Mouse (Mus musculus) forebrain, embryonic 14.5 days (tissue): ENCODE results near the gene Tmem120b. TPM values are rescaled to one million over a fixed set of nuclear protein-coding genes. Genes with fewer than 3 reads are reported as not detected.

Experiments used
- ATAC-seq: fragments of 200-750 bp; cut with Nextera tagmentation; 2 replicates; pipeline ENCODE4 v1.8.0; 2017; ENCODE audit warnings: mild to moderate bottlenecking, moderate library complexity
- DNase-seq: peaks from one replicate; pipeline ENCODE4 v3.0.0-alpha.2; 2015; ENCODE audit warnings: low spot score
- H3K27ac ChIP-seq: fragments of 300-500 bp; sonication (generic); 2 replicates; pipeline ENCODE4 v1.5.1; 2014; ENCODE audit warnings: low read depth, mild to moderate bottlenecking, control low read depth, low read length, moderate library complexity
- H3K27me3 ChIP-seq: fragments of 300-500 bp; sonication (generic); replicated peaks from 2 replicates; pipeline ENCODE4 v1.6.1; 2014; ENCODE audit warnings: low read length, control low read depth, mixed read lengths; ENCODE audit not compliant: control insufficient read depth, insufficient read depth
- H3K36me3 ChIP-seq: fragments of 300-500 bp; sonication (generic); 2 replicates; pipeline ENCODE4 v1.6.1; 2014; ENCODE audit warnings: low read length, control low read depth; ENCODE audit not compliant: control insufficient read depth, insufficient read depth
- H3K4me1 ChIP-seq: fragments of 300-500 bp; sonication (generic); 2 replicates; pipeline ENCODE4 v1.6.1; 2014; ENCODE audit warnings: antibody characterized with exemption, low read length, control low read depth; ENCODE audit not compliant: control insufficient read depth, insufficient read depth
- H3K4me2 ChIP-seq: fragments of 300-500 bp; sonication (generic); 2 replicates; pipeline ENCODE4 v1.6.1; 2014; ENCODE audit warnings: mild to moderate bottlenecking, control low read depth, low read length
- H3K4me3 ChIP-seq: fragments of 300-500 bp; sonication (generic); 2 replicates; pipeline ENCODE4 v1.5.1; 2014; ENCODE audit warnings: low read depth, low read length, control low read depth
- H3K9ac ChIP-seq: fragments of 300-500 bp; sonication (generic); 2 replicates; pipeline ENCODE4 v1.6.1; 2014; ENCODE audit warnings: mild to moderate bottlenecking, low read length, control low read depth, moderate library complexity
- H3K9me3 ChIP-seq: fragments of 300-500 bp; sonication (generic); replicated peaks from 2 replicates; pipeline ENCODE4 v1.6.1; 2016; ENCODE audit warnings: low read length, control low read depth, mixed read lengths; ENCODE audit not compliant: control insufficient read depth
- WGBS: fragments of 180-500 bp; shearing (Covaris S2); extraction: QIAGEN DNeasy Blood & Tissue Kit; methylation state at CpG from one replicate; pipeline ENCODE4 v1.1.7; 2014; 5-methylcytosine and 5-hydroxymethylcytosine counted together
- polyA plus RNA-seq: library from polyadenylated mRNA; unstranded; fragments of >200 nt; fragmentation: Nextera tagmentation; extraction: Ambion mirVana; gene quantifications from 2 replicates; pipeline ENCODE4 v1.2.1, GENCODE M21; 2014

Tmem120b gene
- polyA plus RNA-seq, 1 experiment from 2014 or later = 8.1 TPM

DNA sequence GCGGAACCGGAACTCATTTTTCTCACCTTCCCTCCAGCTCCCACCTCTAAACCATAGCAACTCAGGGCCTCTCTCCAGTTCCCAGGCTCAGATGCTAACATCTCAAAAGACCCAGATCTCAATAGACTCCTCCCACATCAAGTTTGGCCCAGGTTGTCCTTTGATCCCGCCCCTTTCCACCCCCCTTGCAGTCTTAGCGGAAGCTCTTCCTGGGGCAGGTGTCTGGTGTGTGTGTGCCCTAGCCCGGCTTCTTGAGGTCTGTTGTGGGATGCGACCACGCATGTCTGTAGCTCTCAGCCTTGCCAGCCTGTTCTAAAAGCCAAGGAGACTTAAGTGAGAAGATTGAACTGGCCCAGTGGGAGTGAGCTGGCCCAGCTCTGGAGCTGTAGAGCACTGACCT lies 82.4 kb downstream of the Tmem120b start:
- H3K4me1 ChIP-seq = peaks cover 24% of the 10 kb centered on the region
- peak overlapping the region; percentile 31 for H3K4me3 ChIP-seq
- ATAC-seq (no peak), DNase-seq (no peak)
- 62% methylated on average over 7 of the region's 7 CpGs for WGBS
- H3K9me3 ChIP-seq = no peaks in the 10 kb centered on the region
- no peak overlapping the region for H3K27ac ChIP-seq
- peaks cover 84% of the 10 kb centered on the region for H3K36me3 ChIP-seq
- H3K9ac ChIP-seq = peak overlapping the region; percentile 48
- H3K4me2 ChIP-seq = peak overlapping the region; percentile 60
- no peaks in the 10 kb centered on the region for H3K27me3 ChIP-seq

DNA sequence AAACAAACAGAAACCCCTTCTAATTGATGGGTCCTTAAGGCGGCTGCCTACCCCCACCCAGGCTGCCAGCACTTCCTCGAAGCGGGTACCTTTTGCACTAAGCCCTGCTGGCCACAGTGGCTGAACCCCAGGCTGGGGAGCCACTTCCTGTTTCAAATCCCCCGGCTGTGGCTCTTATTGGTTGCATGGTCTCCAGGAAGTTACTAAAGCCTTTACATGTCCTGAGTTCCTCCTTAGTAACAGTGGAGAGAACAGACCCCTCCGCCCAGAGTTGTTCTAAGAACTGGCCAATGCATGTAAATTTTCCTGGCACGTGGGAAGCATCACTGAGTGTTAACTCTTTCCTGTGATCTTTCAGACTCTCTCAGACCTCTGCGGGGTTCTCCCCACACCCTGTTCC lies 82.9 kb downstream of the Tmem120b start:
- no peak overlapping the region for H3K27ac ChIP-seq

DNA sequence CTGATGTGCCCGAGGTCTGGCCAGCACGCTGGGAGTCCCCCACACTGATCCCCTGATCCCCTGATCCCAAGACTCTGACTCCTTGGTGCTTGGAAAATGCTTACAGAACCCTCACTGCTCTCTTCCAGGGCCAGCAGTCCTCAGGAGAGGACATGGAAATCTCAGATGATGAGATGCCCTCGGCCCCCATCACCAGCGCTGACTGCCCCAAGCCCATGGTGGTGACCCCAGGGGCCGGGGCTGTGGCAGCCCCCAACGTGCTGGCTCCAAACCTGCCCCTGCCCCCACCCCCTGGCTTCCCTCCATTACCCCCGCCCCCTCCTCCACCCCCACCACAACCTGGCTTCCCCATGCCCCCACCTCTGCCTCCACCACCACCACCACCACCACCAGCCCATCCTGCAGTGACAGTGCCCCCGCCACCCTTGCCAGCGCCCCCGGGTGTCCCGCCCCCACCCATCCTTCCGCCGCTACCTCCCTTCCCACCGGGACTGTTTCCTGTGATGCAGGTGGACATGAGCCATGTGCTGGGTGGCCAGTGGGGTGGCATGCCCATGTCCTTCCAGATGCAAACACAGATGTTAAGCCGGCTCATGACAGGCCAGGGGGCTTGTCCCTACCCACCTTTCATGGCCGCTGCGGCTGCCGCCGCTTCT lies 83.6 kb downstream of the Tmem120b start:
- no peak overlapping the region for H3K27ac ChIP-seq
- peaks cover 84% of the 10 kb centered on the region for H3K36me3 ChIP-seq
- H3K27me3 ChIP-seq = no peaks in the 10 kb centered on the region
- ATAC-seq (no peak), DNase-seq (no peak)
- peak overlapping the region; percentile 17; the same call in 1 of the 2 replicates for H3K9ac ChIP-seq
- 94% methylated on average over 19 of the region's 19 CpGs for WGBS
- H3K4me1 ChIP-seq = peaks cover 20% of the 10 kb centered on the region
- no peak overlapping the region for H3K4me3 ChIP-seq
- no peak overlapping the region for H3K4me2 ChIP-seq
- H3K9me3 ChIP-seq = no peaks in the 10 kb centered on the region

More for the DNA sequence above, 82.9 kb downstream of the Tmem120b start:
- peaks cover 20% of the 10 kb centered on the region for H3K4me1 ChIP-seq
- H3K4me2 ChIP-seq = peak overlapping the region; percentile 60
- DNase-seq = peak; percentile 45
- H3K36me3 ChIP-seq = peaks cover 84% of the 10 kb centered on the region
- no peak for ATAC-seq
- H3K27me3 ChIP-seq = no peaks in the 10 kb centered on the region
- WGBS = 56% methylated on average over 7 of the region's 7 CpGs
- H3K9ac ChIP-seq = peak overlapping the region; percentile 40
- no peaks in the 10 kb centered on the region for H3K9me3 ChIP-seq
- H3K4me3 ChIP-seq = peak overlapping the region; percentile 31; the same call in 1 of the 2 replicates

DNA sequence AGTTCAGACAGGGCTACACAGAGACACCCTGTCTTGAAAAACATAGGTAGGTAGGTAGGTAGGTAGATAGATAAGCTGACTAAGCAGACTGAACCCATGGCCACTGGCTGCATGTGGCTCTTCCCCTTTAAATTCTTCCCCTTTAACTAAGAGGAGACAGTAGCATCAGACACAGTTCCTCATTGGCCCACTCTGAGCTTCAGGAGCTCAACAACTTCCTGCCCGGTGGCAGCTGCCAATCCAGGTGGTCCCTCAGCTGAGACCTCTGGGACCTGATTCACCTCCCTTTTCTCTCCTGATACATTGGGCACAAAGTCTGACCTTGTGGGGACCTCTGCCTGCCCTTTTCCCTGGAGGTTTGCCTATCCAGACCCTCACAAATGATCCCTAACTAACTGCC lies 84.7 kb downstream of the Tmem120b start:
- Histone ChIP-seq H3K36me3 (peaks cover 84% of the 10 kb centered on the region), H3K4me3 (no peak overlapping the region), H3K9ac (no peak overlapping the region), H3K9me3 (no peaks in the 10 kb centered on the region), H3K27me3 (no peaks in the 10 kb centered on the region), H3K4me1 (peaks cover 20% of the 10 kb centered on the region), H3K27ac (no peak overlapping the region), H3K4me2 (no peak overlapping the region)
- WGBS = 94% methylated on average over 1 of the region's 1 CpGs
- DNase-seq (no peak), ATAC-seq (no peak)

DNA sequence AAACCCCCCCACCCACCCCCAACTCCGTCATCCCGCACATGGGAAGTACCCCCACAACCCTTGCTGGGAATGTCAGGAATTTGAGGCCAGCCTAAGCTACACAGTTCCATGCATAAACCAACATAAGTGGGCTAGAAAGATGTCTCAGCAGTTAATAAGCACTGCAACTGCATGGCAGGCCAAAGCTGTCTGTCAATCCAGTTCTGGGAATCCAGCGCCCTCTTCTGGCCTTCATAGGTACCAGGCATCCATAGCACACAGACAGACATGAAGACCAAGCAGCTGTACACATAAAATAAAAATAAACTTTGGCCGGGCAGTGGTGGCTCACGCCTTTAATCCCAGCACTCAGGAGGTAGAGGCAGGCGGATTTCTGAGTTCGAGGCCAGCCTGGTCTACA lies 87.2 kb downstream of the Tmem120b start:
- H3K4me2 ChIP-seq = no peak overlapping the region
- H3K36me3 ChIP-seq = peaks cover 88% of the 10 kb centered on the region
- H3K9me3 ChIP-seq = no peaks in the 10 kb centered on the region
- DNase-seq = peak; percentile 83
- no peak overlapping the region for H3K9ac ChIP-seq
- H3K27me3 ChIP-seq = no peaks in the 10 kb centered on the region
- peaks cover 8% of the 10 kb centered on the region for H3K4me1 ChIP-seq
- no peak overlapping the region for H3K27ac ChIP-seq
- no peak overlapping the region for H3K4me3 ChIP-seq
- WGBS = 62% methylated on average over 7 of the region's 7 CpGs
- peak; percentile 56 for ATAC-seq

DNA sequence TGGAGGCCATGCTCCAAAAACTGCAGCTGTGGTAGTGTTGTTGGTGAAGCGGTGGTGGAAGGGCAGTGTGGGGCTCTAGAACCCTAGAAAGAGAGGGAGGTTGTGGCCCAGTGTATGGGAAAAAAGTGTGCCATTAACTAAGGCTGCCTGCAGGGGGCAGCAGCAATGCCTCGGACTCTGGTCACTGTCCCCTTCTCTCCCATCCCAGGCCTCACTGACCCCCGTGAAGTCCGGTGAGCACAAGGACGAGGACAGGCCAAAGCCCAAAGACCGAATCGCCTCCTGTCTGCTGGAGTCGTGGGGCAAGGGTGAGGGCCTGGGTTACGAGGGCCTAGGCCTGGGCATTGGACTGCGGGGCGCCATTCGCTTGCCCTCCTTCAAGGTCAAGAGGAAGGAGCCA lies 88.5 kb downstream of the Tmem120b start:
- Histone ChIP-seq H3K4me1 (no peaks in the 10 kb centered on the region), H3K27ac (no peak overlapping the region), H3K9me3 (no peaks in the 10 kb centered on the region), H3K36me3 (peaks cover 91% of the 10 kb centered on the region), H3K4me2 (no peak overlapping the region), H3K27me3 (no peaks in the 10 kb centered on the region), H3K9ac (no peak overlapping the region), H3K4me3 (no peak overlapping the region)
- no peak for DNase-seq
- ATAC-seq = no peak
- 86% methylated on average over 12 of the region's 12 CpGs for WGBS

DNA sequence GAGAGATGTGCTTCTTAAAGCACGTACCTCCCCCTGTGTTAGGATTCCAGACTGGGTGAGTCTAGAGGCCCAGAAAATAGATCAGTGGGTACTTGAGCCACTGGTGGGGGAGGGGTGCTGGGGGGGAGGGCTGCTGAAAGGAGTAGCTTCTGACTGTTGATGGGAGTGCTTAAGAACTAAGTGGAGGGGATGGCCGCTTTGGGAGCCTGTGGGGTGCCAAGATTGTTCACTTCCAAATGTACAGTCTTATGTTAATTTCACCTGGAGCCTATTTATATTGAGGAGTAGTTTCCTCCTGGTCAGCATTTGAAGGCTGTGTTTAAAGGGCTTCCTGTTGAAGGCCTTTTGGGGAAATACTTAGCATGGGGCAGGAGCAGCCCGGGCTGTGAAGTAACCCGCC lies 89.8 kb downstream of the Tmem120b start:
- H3K4me2 ChIP-seq = no peak overlapping the region
- no peaks in the 10 kb centered on the region for H3K27me3 ChIP-seq
- H3K4me1 ChIP-seq = no peaks in the 10 kb centered on the region
- no peak for DNase-seq
- H3K27ac ChIP-seq = no peak overlapping the region
- no peaks in the 10 kb centered on the region for H3K9me3 ChIP-seq
- 85% methylated on average over 4 of the region's 4 CpGs for WGBS
- no peak for ATAC-seq
- peaks cover 91% of the 10 kb centered on the region for H3K36me3 ChIP-seq
- H3K9ac ChIP-seq = no peak overlapping the region
- no peak overlapping the region for H3K4me3 ChIP-seq

DNA sequence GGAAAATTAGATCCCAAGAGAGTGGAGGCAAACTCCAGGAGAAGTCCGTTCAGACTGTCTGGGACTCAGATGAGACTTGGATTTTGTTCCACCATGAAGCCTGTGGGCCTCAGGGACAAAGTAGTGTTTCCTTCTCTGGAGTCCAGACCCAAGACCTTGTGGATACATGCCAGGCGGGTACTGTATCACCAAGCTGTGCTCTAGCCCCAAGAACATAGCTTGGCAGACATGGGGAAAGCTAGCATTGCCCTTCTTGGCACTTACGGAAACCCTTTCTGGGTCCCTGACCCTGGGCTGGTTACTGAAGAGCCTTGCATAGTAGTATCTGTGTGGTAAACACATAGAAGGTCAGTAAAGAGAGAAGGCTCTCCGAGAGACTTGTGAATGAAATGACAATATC lies 91.2 kb downstream of the Tmem120b start:
- Histone ChIP-seq H3K36me3 (peaks cover 91% of the 10 kb centered on the region), H3K9ac (no peak overlapping the region), H3K9me3 (no peaks in the 10 kb centered on the region), H3K27ac (no peak overlapping the region), H3K4me2 (no peak overlapping the region), H3K4me3 (no peak overlapping the region), H3K4me1 (no peaks in the 10 kb centered on the region), H3K27me3 (no peaks in the 10 kb centered on the region)
- DNase-seq (no peak), ATAC-seq (no peak)
- WGBS = 92% methylated on average over 4 of the region's 4 CpGs

DNA sequence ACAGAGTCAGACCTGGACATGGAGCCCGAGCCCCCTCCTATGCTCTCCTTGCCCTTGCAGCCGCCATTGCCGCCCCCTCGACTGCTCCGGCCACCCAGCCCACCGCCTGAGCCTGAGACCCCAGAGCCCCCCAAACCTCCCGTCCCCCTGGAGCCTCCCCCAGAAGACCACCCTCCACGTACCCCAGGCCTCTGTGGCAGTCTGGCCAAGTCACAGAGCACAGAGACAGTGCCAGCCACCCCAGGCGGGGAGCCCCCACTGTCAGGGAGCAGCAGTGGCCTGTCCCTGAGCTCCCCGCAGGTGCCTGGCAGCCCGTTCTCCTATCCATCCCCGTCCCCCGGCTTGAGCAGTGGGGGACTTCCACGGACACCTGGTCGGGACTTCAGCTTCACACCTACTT lies 91.7 kb downstream of the Tmem120b start:
- H3K27me3 ChIP-seq = no peaks in the 10 kb centered on the region
- ATAC-seq = no peak
- H3K4me1 ChIP-seq = no peaks in the 10 kb centered on the region
- peaks cover 91% of the 10 kb centered on the region for H3K36me3 ChIP-seq
- no peak overlapping the region for H3K27ac ChIP-seq
- DNase-seq = no peak
- no peak overlapping the region for H3K9ac ChIP-seq
- no peak overlapping the region for H3K4me2 ChIP-seq
- WGBS = 94% methylated on average over 15 of the region's 15 CpGs
- H3K4me3 ChIP-seq = no peak overlapping the region
- no peaks in the 10 kb centered on the region for H3K9me3 ChIP-seq
